Mouse (Mus musculus) neutrophil, adult 59 days (primary cell): ENCODE measurements around the gene H2-Q6. TPM values are rescaled to one million over a fixed set of nuclear protein-coding genes. Genes with fewer than 3 reads are reported as not detected.

ENCODE experiments used
- total RNA-seq, 2 experiments: library from RNA; stranded (reverse); gene quantifications; 1 replicate in 1 of 2; 2 replicates in 1 of 2; pipeline ENCODE4 v1.2.4; 2023

Gene H2-Q6
- 10 to 100 TPM; 12.6 to 13.8 TPM for total RNA-seq

GRCm38 (mm10) chr17:35424624-35425416 lies at the start of gene H2-Q6:
TSS of gene H2-Q6 (plus strand) at chr17:35424850.

GRCm38 (mm10) chr17:35379369-35379728 lies 45.3 kb upstream of the H2-Q6 start, which contains the start of gene H2-Q4:
TSS of gene H2-Q4 (plus strand) at chr17:35379617.

GRCm38 (mm10) chr17:35438885-35439284 lies 14.2 kb downstream of the H2-Q6 start, which contains the start of gene H2-Q7:
TSS of gene H2-Q7 (plus strand) at chr17:35439155.

GRCm38 (mm10) chr17:35469842-35470751 lies 45.4 kb downstream of the H2-Q6 start, which contains the start of gene H2-Q10:
TSS of gene H2-Q10 (plus strand) at chr17:35470089.

Other genes with a start within 250 kb of the H2-Q6 start
- gene Aif1, start 248.8 kb upstream of the H2-Q6 start, total RNA-seq: 10 to 100 TPM; 15.4 to 17.4 TPM
- 100 to 1,000 TPM; 614 to 632 TPM for gene Lst1, start 236.4 kb upstream of the H2-Q6 start, total RNA-seq
- gene Ltb, start 230.4 kb upstream of the H2-Q6 start, total RNA-seq: 10 to 100 TPM; 89.3 to 97.8 TPM
- gene Tnf, start 222.8 kb upstream of the H2-Q6 start, total RNA-seq: 10 to 100 TPM; 62.5 to 72.6 TPM
- gene Lta, start 219.5 kb upstream of the H2-Q6 start, total RNA-seq: under 1 TPM in 1 of 2 experiments, not detected in 1; 0.26 TPM
- under 1 TPM in 1 of 2 experiments, not detected in 1; 0.75 TPM for gene Gm16181, start 204.0 kb upstream of the H2-Q6 start, total RNA-seq
- gene Atp6v1g2, start 191.2 kb upstream of the H2-Q6 start, total RNA-seq: 1 to 10 TPM; 2.2 to 3.4 TPM
- 10 to 100 TPM; 21.5 to 22.1 TPM for gene Nfkbil1, start 189.1 kb upstream of the H2-Q6 start, total RNA-seq
- gene Ddx39b, start 183.1 kb upstream of the H2-Q6 start, total RNA-seq: 100 to 1,000 TPM; 206 to 207 TPM
- 1,000 to 10,000 TPM; 1,338 to 1,458 TPM for gene H2-D1, start 162.1 kb upstream of the H2-Q6 start, total RNA-seq
- gene H2-Q1, start 104.4 kb upstream of the H2-Q6 start, total RNA-seq: 1 to 10 TPM; 5.6 to 6.6 TPM
- 1 to 10 TPM; 6.4 to 7.1 TPM for gene H2-Q2, start 82.6 kb upstream of the H2-Q6 start, total RNA-seq
- gene H2-Q4, start 45.2 kb upstream of the H2-Q6 start, total RNA-seq: 10 to 100 TPM; 62.2 to 73.9 TPM
- gene H2-Q7, start 14.3 kb downstream of the H2-Q6 start, total RNA-seq: 10 to 100 TPM; 10.5 to 17.7 TPM
- gene H2-Q10, start 45.2 kb downstream of the H2-Q6 start, total RNA-seq: 10 to 100 TPM; 43.6 to 57.4 TPM
- 1 to 10 TPM; 2.1 TPM for gene Pou5f1, start 81.2 kb downstream of the H2-Q6 start, total RNA-seq
- 10 to 100 TPM; 33.6 to 35.3 TPM for gene Tcf19, start 92.0 kb downstream of the H2-Q6 start, total RNA-seq
- 10 to 100 TPM; 13.6 to 15.8 TPM for gene Cchcr1, start 92.2 kb downstream of the H2-Q6 start, total RNA-seq
- gene Psors1c2, start 108.4 kb downstream of the H2-Q6 start, total RNA-seq: not detected
- not detected for gene Cdsn, start 127.3 kb downstream of the H2-Q6 start, total RNA-seq
- not detected for gene 2300002M23Rik, start 142.6 kb downstream of the H2-Q6 start, total RNA-seq
- not detected for gene Sfta2, start 176.7 kb downstream of the H2-Q6 start, total RNA-seq
- gene Gm9573, start 201.8 kb downstream of the H2-Q6 start, total RNA-seq: not detected
- gene Mucl3, start 218.8 kb downstream of the H2-Q6 start, total RNA-seq: not detected
- gene Vars2, start 242.7 kb downstream of the H2-Q6 start, total RNA-seq: 10 to 100 TPM in 1 of 2 experiments, 1 to 10 TPM in 1; 7.2 to 11.6 TPM
- 1 to 10 TPM; 6.5 to 9.4 TPM for gene Gtf2h4, start 248.9 kb downstream of the H2-Q6 start, total RNA-seq